Mouse (Mus musculus) hindlimb bud, embryonic 11.5 days (tissue): Measurements from ENCODE around the gene Naa38.
"Not testable (repeated sequence)": the region's sequence is repeated elsewhere in the genome, so short reads cannot be mapped to it uniquely, and the experiment has no call there.

Experiments
- DNase-seq: peaks from one replicate; pipeline ENCODE4 v3.0.0-alpha.2; 2012; ENCODE audit warnings: low read depth, low spot score; ENCODE audit errors: extremely low spot score

The Naa38 gene

GRCm38 (mm10) chr11:69395235-69395633 lies at the start of gene Naa38, which contains the start of gene Cyb5d1:
Naa38 (plus strand) TSS chr11:69395487.
Cyb5d1 (minus strand) TSS chr11:69395631.
- not testable (repeated sequence) for DNase-seq

- DNase-seq = no peak
Measured at GRCm38 (mm10) chr11:69346441-69346840, 48.8 kb upstream of the Naa38 start.

- DNase-seq = no peak
Measured at GRCm38 (mm10) chr11:69356544-69356943, 38.7 kb upstream of the Naa38 start.

DNA sequence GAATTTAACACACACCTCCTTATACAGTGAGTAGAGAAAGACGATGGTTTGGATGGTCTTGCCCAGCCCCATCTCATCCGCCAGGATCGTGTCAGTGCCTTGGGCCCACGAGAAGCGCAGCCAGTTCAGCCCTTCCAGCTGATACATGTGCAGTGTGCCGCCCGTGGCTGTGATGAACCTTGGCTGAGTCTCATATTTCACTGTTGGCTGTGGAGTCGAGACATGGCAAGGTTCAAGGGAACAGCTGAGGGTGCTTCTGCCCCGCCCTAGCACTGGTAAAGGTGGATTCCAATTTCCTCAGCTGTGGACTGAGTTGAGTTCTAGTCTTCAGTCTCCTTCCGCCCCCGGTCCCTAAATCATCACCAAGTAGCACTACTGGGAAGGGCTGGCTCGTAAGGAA lies 37.6 kb upstream of the Naa38 start:
- no peak for DNase-seq

DNA sequence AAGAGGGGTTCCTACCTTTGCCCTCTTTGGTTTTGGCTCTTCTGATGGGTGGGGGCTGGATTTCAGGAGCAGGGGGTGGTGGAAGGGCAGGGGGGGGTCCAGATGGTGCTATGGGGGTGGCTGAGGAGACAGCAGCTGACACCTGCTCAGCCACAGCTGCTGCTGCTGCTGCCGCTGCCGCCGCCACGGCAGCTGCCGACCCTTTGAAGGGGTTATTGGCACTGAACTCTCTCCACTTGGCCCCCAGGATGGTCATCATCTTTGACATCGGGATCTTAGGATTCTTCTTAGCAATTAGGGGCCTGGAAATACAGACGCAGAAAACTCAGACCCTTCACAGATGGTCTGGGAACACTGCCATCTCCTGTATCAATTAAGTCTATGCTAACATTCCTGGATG lies 33.3 kb upstream of the Naa38 start:
- DNase-seq = no peak

DNA sequence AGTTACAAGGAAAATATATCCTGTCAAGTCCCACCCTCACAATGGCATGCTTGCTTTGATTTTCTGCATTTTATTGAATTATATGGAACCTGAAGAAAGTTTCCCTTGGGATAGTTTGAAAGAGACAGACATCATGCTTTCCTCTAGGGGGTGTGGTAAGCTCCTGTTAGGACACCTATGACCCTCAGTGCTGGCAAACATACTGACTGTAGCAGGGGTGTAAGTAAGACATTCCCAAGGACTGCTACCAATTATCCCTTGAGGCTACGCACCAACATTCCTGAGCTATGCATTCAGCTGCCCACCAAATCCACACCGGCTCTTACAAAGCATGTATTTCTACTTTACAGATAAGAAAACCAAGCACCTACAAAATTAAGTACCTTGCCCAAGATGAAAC lies 32.8 kb upstream of the Naa38 start:
- no peak for DNase-seq

GRCm38 (mm10) chr11:69364376-69364775 lies 30.9 kb upstream of the Naa38 start:
- no peak for DNase-seq

DNA sequence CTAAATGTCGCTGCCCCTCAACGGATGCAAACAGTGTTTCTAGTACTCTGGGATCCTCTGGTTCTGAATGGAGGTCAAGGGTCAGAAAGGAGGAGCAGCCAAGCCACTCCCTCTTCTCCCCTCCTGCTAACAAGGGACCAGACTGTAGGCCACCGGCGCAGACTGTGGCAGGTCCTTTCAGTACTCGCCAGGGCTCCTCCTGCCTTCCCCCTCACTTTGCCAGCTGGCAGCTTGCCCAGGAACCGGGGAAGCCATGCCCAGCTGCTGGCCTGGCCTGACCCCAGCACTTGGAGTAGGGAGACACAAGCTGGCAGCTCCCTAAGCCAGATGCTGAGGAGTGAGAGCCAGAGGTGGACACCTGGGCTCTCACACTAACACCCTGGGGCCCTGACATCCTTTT lies 30.4 kb upstream of the Naa38 start:
- no peak for DNase-seq

DNA sequence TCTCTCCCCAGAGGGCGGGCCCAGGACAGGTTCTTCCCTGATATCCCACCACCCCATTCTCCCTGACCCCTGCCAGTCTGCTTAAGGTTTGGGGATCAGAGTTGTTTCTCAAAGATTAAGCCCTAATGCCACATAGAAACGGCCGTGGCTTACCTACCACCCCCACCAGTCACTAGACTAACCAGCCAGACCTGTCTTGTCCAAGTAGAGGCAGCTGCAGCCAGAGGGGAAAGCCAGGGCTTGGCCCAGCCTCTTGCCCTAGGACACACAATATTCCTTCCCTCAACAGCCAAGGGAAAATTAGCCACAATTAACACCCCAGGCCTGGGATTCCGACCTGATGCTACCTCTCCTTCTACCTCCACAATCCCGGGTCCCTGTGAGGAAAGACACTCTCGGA lies 29.6 kb upstream of the Naa38 start:
- no peak for DNase-seq

GRCm38 (mm10) chr11:69366157-69366854 lies 29.0 kb upstream of the Naa38 start:
- DNase-seq = peak; percentile 91

DNA sequence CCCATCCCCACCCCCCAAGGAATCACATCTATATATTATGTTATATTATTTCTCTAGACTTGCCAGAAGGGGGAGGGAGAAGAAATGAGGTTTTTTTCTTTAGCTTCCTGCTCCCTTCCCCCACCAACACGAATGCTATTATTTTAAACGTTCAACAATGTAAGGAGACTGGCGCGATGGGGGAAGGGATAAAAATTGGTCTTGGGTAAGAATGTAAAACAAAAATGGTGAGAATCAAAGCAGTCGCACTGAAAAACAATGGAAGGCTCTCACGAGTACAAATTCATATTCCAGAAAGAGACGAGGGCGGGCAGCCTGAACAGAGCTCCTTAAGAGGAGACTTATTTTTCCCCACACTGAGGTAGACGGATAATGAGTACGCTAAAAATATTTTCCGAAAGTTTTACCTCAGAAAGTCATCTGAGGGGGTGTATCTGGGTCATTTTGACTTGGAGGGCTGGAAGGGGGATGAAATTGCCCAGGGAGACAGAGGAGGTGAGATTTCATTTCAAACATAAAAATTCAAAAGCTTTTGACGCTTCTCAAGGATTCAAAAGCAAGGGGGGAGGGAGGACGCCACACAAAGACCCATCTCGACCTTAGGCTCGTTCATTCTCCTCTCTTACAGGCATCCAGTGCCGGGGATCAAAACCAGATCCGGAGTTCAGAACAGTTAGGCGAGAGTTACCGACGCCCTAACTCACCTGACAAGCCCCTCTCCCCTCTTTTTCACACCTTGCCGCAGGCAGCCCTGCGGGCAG lies 28.3 kb upstream of the Naa38 start:
- DNase-seq = peak; percentile 69

- DNase-seq = no peak
Measured at GRCm38 (mm10) chr11:69367616-69368355, 27.5 kb upstream of the Naa38 start.

GRCm38 (mm10) chr11:69368356-69369214 lies 26.7 kb upstream of the Naa38 start:
- DNase-seq = no peak

DNA sequence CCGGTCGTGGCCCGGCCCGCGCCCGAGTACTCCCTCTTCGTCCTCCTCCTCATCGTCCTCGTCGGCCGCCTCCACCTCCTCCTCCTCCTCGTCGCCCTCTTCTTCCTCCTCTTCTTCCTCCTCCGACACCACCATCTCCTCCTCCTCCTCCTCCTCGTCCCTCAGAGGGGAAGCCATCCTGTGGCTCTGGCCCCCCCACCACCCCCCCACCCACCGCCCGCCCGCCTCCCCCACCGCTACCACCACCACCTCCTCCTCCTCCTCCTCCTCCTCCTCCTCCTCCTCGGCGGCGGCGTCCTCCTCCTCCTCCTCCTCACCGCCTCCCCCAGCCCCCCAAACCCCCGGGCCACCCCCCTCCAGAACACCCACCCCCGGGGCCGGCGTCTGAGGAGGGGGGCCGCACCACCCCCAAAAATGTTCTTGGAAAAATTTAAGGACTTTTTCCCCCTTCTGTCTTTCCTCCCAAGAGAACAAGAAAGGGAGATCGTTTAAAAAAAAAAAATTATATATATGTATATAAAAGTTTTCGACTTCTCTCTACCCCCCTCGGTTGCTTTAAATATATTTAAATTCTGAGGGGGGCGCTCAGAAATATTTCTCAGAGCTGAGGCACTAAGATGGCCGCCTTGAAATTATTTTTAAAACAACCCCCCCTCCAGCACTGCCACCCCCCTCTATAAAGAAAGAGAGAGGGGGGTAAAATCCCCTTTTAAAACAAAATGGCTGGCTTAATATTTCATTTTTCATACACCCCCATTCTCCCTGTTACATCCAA lies 25.9 kb upstream of the Naa38 start, which contains the start of gene Chd3:
Chd3 (minus strand) TSS at position 192 of the 775 bp plus-strand sequence.
- no peak for DNase-seq

- DNase-seq = no peak
Measured at GRCm38 (mm10) chr11:69369990-69370816, 25.1 kb upstream of the Naa38 start.

- DNase-seq = no peak
Measured at GRCm38 (mm10) chr11:69370817-69371215, 24.5 kb upstream of the Naa38 start.

- DNase-seq = no peak
Measured at GRCm38 (mm10) chr11:69371601-69372000, 23.7 kb upstream of the Naa38 start.

GRCm38 (mm10) chr11:69372056-69372779 lies 23.1 kb upstream of the Naa38 start:
- no peak for DNase-seq
